ENCODE assay signal across 16 mouse cellular contexts in the genomic region with DNA sequence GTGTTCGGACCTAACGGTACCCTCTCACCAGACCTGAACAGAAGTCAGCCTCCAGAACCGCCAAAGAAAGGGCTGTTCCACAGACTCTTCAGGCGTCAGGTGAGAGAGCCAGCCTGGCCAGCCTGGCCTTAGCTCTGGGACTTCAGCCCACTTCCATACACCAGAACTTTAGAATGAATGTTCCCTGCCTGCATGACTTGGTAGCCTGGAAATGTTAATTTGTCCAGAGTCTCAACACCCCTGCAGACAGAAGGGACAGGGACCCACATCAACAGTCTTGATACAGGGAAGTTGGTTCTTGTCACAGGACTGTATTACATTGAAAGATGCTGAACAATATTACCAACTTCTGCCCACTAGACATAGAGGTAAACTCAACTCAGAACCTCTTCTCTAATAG.
"Had no signal": no experiment of that assay in that cellular context is flagged by ENCODE, and none has a peak within 500 bp of the region (broad histone marks: within the 10 kb centered on the region; RNA-seq: fewer than 3 reads in every experiment).

No protein-coding gene starts in this region.

- H3K27ac ChIP-seq: neural tube, embryonic 13.5 days; neural tube, embryonic 15.5 days; stomach, embryonic 15.5 days; stomach, postnatal 0 days had no signal

- H3K4me1 ChIP-seq: neural tube, embryonic 13.5 days; neural tube, embryonic 15.5 days; stomach, embryonic 15.5 days had no signal

- H3K36me3 ChIP-seq: stomach, embryonic 15.5 days had no signal

- H3K27me3 ChIP-seq: neural tube, embryonic 13.5 days; neural tube, embryonic 15.5 days; stomach, embryonic 15.5 days had no signal

- DNase-seq: retina, postnatal 1 day; right cerebral cortex, adult 18-20 months; right cerebral cortex, postnatal 14 days; right cerebral cortex, postnatal 25 days; right cerebral cortex, postnatal 4 days; spleen, adult 18-20 months; thymus, adult 18-20 months; thymus, adult 2 months; thymus, postnatal 14 days; thymus, postnatal 25 days; thymus, postnatal 36 days; thymus, postnatal 4 days had no signal

- H3K4me3 ChIP-seq: neural tube, embryonic 13.5 days; neural tube, embryonic 15.5 days; stomach, embryonic 15.5 days had no signal

- H3K9me3 ChIP-seq: neural tube, embryonic 13.5 days; neural tube, embryonic 15.5 days; stomach, embryonic 15.5 days had no signal
